Mouse (Mus musculus) intestine, embryonic 14.5 days (tissue): ENCODE measurements around the gene Hexim1. TPM values are rescaled to one million over a fixed set of nuclear protein-coding genes. Genes with fewer than 3 reads are reported as not detected.
A peak's percentile ranks its signal among the peaks of the same experiment; 100 is the strongest.

Source experiments
- ATAC-seq: fragments of 200-750 bp; cut with Nextera tagmentation; replicated peaks from 2 replicates; pipeline ENCODE4 v1.8.0; 2017; ENCODE audit warnings: low read depth, moderate number of reproducible peaks, moderate TSS enrichment, moderate library complexity; ENCODE audit not compliant: low FRiP score, low TSS enrichment
- DNase-seq: peaks from one replicate; pipeline ENCODE4 v3.0.0-alpha.2; 2018; ENCODE audit warnings: low spot score
- H3K27ac ChIP-seq: fragments of 300-500 bp; sonication (generic); 2 replicates; pipeline ENCODE4 v1.5.1; 2014; ENCODE audit warnings: low read depth, mild to moderate bottlenecking, control low read depth
- H3K27me3 ChIP-seq: fragments of 300-500 bp; sonication (generic); replicated peaks from 2 replicates; pipeline ENCODE4 v1.6.1; 2014; ENCODE audit warnings: low read length, control low read depth; ENCODE audit not compliant: control insufficient read depth, insufficient read depth
- H3K36me3 ChIP-seq: fragments of 300-500 bp; sonication (generic); 2 replicates; pipeline ENCODE4 v1.6.1; 2014; ENCODE audit warnings: low read length, control low read depth; ENCODE audit not compliant: control insufficient read depth, insufficient read depth
- H3K4me1 ChIP-seq: fragments of 300-500 bp; sonication (generic); replicated peaks from 2 replicates; pipeline ENCODE4 v1.6.1; 2014; ENCODE audit warnings: low read length, control low read depth, mixed read lengths; ENCODE audit not compliant: control insufficient read depth, insufficient read depth
- H3K4me2 ChIP-seq: fragments of 300-500 bp; sonication (generic); 2 replicates; pipeline ENCODE4 v1.6.1; 2014; ENCODE audit warnings: low read length
- H3K4me3 ChIP-seq: fragments of 300-500 bp; sonication (generic); 2 replicates; pipeline ENCODE4 v1.5.1; 2014; ENCODE audit warnings: low read depth, low read length, control low read depth, mixed read lengths
- H3K9ac ChIP-seq: fragments of 300-500 bp; sonication (generic); 2 replicates; pipeline ENCODE4 v1.6.1; 2014; ENCODE audit warnings: mild to moderate bottlenecking, low read length
- H3K9me3 ChIP-seq: fragments of 300-500 bp; sonication (generic); 2 replicates; pipeline ENCODE4 v1.6.1; 2016; ENCODE audit warnings: low read length, control low read depth; ENCODE audit not compliant: control insufficient read depth
- WGBS: fragments of 180-500 bp; shearing (Covaris S2); extraction: QIAGEN DNeasy Blood & Tissue Kit; methylation state at CpG from one replicate; pipeline ENCODE4 v1.1.7; 2014; 5-methylcytosine and 5-hydroxymethylcytosine counted together
- polyA plus RNA-seq: library from polyadenylated mRNA; unstranded; fragments of >200 nt; fragmentation: Nextera tagmentation; extraction: Ambion mirVana; gene quantifications from 2 replicates; pipeline ENCODE4 v1.2.1, GENCODE M21; 2014

The Hexim1 gene
- polyA plus RNA-seq, 1 experiment from 2014 or later = 6.8 TPM

DNA sequence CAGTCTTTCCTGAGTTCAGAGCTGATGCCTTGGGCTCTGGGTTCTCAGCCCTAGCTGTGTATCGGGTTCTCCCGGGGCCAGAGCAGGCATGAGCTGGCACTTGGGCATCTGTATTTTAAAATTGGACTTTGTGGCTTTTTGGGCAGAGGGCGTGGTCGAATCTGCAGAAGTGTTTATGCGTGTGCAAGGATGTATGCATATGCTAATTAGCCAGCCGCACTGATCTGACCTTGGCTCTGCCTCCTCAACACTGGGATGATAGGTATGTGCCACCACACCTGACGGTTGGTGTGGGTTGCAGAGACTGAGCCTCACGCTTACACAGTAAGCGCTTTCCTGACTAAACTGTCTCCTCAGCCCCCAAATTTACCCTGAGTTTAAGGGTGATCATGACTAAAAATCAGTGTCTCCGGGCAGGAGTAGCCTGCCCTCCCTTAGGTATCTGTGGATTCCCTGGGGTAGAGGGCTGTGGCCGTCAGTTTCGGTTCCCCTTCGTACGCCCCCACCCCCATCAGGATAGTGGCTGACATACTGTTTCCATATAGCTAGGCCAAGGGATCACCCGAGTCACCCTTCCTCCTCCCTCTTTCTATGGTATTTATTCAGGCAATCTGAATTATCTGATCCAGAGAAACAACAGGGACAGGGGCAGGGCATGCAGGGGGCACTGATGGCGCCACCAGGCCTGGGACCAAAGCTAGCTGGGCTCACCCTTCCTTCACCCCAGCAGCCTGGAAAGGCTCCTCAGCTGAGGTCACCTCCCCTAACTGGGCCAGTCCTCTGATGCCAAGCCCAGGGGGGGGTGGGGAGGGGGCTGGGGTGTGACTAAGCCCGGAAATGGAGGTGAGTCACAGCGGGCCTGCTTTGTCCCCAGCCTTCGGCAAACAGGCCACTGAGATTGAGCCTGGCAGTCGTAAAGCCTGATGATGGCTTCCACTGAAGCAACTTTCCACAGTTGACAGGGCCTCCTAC is 21.9 kb upstream of the Hexim1 start:
- 64% methylated on average over 20 of the region's 20 CpGs for WGBS
- H3K4me3 ChIP-seq = no peak overlapping the region
- no peak overlapping the region for H3K9ac ChIP-seq
- no peak overlapping the region for H3K27ac ChIP-seq
- no peak overlapping the region for H3K4me2 ChIP-seq
- ATAC-seq = peak; percentile 56
- H3K27me3 ChIP-seq = no peaks in the 10 kb centered on the region
- peaks cover 11% of the 10 kb centered on the region for H3K4me1 ChIP-seq
- H3K9me3 ChIP-seq = no peaks in the 10 kb centered on the region
- DNase-seq = no peak
- H3K36me3 ChIP-seq = no peaks in the 10 kb centered on the region

DNA sequence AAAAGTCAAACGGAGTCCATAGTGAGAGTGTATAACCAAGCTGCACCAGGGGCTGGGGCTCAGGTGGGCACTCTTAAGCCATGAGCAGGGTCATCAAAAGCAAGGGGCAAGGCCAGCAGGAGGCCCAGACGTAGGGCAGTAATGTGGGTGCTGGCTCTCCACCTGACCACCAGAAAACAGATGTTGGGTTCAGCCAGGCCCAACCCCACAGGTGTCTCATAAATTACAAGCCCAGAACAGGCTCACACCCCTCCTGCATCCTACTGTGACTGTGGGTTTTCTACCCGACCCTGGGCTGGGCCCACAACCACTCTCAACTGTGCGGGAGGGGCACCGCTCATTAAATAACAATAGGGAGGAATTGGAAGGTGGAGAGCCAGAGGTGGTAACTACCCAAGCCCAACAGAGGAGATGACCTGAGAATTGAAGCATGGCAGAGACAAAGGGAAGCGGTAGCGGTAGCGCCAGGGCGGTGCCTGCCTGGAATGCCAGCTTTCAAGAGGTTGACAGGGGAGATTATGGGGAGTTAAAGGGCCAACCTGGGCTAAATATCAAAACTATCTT is 20.8 kb upstream of the Hexim1 start:
- H3K4me1 ChIP-seq = peaks cover 11% of the 10 kb centered on the region
- H3K4me3 ChIP-seq = no peak overlapping the region
- no peak overlapping the region for H3K4me2 ChIP-seq
- ATAC-seq (no peak), DNase-seq (no peak)
- no peak overlapping the region for H3K9ac ChIP-seq
- no peaks in the 10 kb centered on the region for H3K9me3 ChIP-seq
- no peaks in the 10 kb centered on the region for H3K36me3 ChIP-seq
- 73% methylated on average over 9 of the region's 9 CpGs for WGBS
- H3K27ac ChIP-seq = no peak overlapping the region
- peaks cover 2% of the 10 kb centered on the region; the same call in 1 of the 2 replicates for H3K27me3 ChIP-seq

DNA sequence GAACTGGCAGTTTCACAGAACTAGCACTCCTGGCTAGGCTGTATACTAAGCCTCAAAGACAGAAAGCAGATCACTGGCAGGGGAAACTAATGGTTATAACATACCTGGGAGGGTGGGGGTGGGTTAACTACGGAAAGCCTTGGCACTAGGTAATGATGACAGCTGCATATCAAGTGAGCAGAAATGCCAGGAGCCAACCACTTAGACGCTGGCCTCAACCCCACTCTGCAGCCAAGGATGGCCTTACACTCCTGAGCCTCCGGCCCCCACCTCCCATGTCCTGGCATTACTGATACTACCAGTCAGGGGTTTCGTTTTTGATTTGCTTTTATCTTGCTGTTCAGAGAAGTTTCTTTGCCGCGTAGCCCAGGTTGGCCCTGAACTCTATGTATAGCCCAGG is 20.2 kb upstream of the Hexim1 start:
- DNase-seq = no peak
- Histone ChIP-seq H3K27me3 (peaks cover 6% of the 10 kb centered on the region; the same call in 1 of the 2 replicates), H3K4me3 (no peak overlapping the region), H3K4me2 (no peak overlapping the region), H3K27ac (no peak overlapping the region), H3K9ac (no peak overlapping the region), H3K36me3 (no peaks in the 10 kb centered on the region), H3K4me1 (peaks cover 11% of the 10 kb centered on the region), H3K9me3 (no peaks in the 10 kb centered on the region)
- WGBS = 85% methylated on average over 6 of the region's 6 CpGs
- no peak for ATAC-seq

- H3K4me1 ChIP-seq = peaks cover 16% of the 10 kb centered on the region
- H3K9ac ChIP-seq = no peak overlapping the region
- no peak overlapping the region for H3K4me3 ChIP-seq
- no peak for DNase-seq
- H3K36me3 ChIP-seq = no peaks in the 10 kb centered on the region
- WGBS = 16% methylated on average over 22 of the region's 22 CpGs
- peaks cover 9% of the 10 kb centered on the region; the same call in 1 of the 2 replicates for H3K27me3 ChIP-seq
- ATAC-seq = no peak
- H3K27ac ChIP-seq = peak overlapping the region; percentile 38; the same call in 1 of the 2 replicates
- no peaks in the 10 kb centered on the region for H3K9me3 ChIP-seq
- H3K4me2 ChIP-seq = peak overlapping the region; percentile 38
Observed at GRCm38 (mm10) chr11:103096979-103097894, 18.8 kb upstream of the Hexim1 start.

GRCm38 (mm10) chr11:103098531-103099190 is 17.4 kb upstream of the Hexim1 start:
- no peak for ATAC-seq
- Histone ChIP-seq H3K9me3 (no peaks in the 10 kb centered on the region), H3K4me3 (no peak overlapping the region), H3K27ac (no peak overlapping the region), H3K36me3 (no peaks in the 10 kb centered on the region), H3K9ac (no peak overlapping the region), H3K4me1 (peaks cover 21% of the 10 kb centered on the region), H3K27me3 (peaks cover 9% of the 10 kb centered on the region; the same call in 1 of the 2 replicates), H3K4me2 (no peak overlapping the region)
- WGBS = 74% methylated on average over 11 of the region's 11 CpGs
- no peak for DNase-seq

DNA sequence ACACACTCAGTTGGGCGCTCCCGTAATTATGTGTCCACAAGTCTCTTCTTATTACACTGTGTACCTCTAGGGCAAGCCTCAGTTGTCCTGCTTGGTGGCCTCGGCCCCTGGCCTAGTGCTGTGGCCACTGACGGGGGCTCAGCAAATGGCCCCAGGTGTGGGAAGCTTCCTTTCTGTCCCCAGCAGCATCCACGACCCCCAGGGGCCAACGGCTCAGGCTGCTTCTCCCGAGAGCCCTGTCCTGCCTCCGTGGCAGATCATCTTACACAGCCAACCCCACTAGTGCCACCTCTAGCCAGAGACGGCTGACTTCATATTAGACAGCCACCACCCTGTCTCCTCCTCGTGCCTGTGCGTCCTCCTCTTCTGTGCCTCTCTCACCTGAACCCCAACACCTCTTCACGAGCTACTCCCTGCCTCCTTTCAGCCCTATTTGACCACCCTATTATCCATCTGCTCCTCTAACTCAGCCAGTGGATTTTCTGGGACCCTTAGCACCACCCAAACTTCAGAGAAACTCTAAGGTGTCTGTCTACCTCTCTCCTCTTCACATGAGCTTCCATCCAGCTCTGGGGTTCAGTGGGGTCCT is 16.6 kb upstream of the Hexim1 start:
- no peaks in the 10 kb centered on the region for H3K36me3 ChIP-seq
- ATAC-seq = no peak
- H3K27ac ChIP-seq = no peak overlapping the region
- no peak overlapping the region for H3K4me3 ChIP-seq
- peaks cover 9% of the 10 kb centered on the region; the same call in 1 of the 2 replicates for H3K27me3 ChIP-seq
- DNase-seq = no peak
- H3K9me3 ChIP-seq = no peaks in the 10 kb centered on the region
- H3K4me2 ChIP-seq = no peak overlapping the region
- peaks cover 21% of the 10 kb centered on the region for H3K4me1 ChIP-seq
- whole genome bisulfite sequencing = 54% methylated on average over 12 of the region's 12 CpGs
- H3K9ac ChIP-seq = no peak overlapping the region

DNA sequence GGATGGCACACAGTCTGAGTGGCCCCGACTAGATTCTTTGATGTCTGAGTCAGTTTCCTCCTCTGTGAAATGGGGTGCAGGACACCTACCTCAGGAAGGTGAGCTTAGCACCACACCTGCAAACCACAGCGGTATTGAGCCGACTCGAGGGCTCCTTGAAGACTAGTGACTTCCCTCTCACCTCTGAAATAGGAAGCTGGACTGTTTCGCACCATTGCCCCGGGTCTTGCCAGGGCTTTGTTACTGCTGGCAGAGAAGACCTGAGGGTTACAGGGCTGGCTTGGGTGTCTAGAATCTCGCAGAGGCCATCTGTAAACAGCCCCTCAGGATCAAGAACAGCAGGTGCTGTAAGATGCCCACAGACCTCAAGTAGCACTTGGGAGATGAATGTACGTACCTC is 15.7 kb upstream of the Hexim1 start:
- H3K27me3 ChIP-seq = peaks cover 9% of the 10 kb centered on the region; the same call in 1 of the 2 replicates
- H3K27ac ChIP-seq = no peak overlapping the region
- ATAC-seq (no peak), DNase-seq (no peak)
- no peaks in the 10 kb centered on the region for H3K9me3 ChIP-seq
- no peak overlapping the region for H3K4me3 ChIP-seq
- H3K4me1 ChIP-seq = peaks cover 21% of the 10 kb centered on the region
- no peaks in the 10 kb centered on the region for H3K36me3 ChIP-seq
- no peak overlapping the region for H3K9ac ChIP-seq
- WGBS = 73% methylated on average over 8 of the region's 8 CpGs
- H3K4me2 ChIP-seq = no peak overlapping the region
